8 mouse cellular contexts compared by ENCODE assay signal in genomic region chr1:59603893-59604292, GRCm38 (mm10).
DNase-seq lines count a peak whose midpoint lies in the region; ATAC-seq and TF ChIP-seq lines count a peak whose summit lies in the region.

No protein-coding gene starts in this region.

- peaks cover 16% of the 10 kb centered on the region for H3K4me1 ChIP-seq in limb, embryonic 10.5 days
- no peaks in the 10 kb centered on the region for H3K4me1 ChIP-seq in neural tube, embryonic 11.5 days (ENCODE audit: control insufficient read depth, insufficient read depth, low read length)

- ATAC-seq in CD4-positive, CD25-positive, alpha-beta regulatory T cell, adult 4 months, result no peak
- ATAC-seq in neural tube, embryonic 11.5 days (ENCODE audit: insufficient read depth, low FRiP score, low TSS enrichment), result peak; percentile 50; the same call in 1 of the 2 replicates
- no peak for ATAC-seq in frontal cortex, adult (ENCODE audit: low TSS enrichment)

- H3K9me3 ChIP-seq in limb, embryonic 10.5 days (replicated peaks), result no peaks in the 10 kb centered on the region
- no peaks in the 10 kb centered on the region for H3K9me3 ChIP-seq in neural tube, embryonic 11.5 days (ENCODE audit: control insufficient read depth, low read length)

- H3K4me2 ChIP-seq in neural tube, embryonic 11.5 days (ENCODE audit: low read depth), result no peak overlapping the region

- H3K27me3 ChIP-seq in limb, embryonic 10.5 days (ENCODE audit: low read depth, poor library complexity, severe bottlenecking), result 0 out of 2 replicates have a peak, but pooled peaks cover 3% of the 10 kb centered on the region
- no peaks in the 10 kb centered on the region for H3K27me3 ChIP-seq in neural tube, embryonic 11.5 days (ENCODE audit: control insufficient read depth, insufficient read depth, low read length)

- intact Hi-C loops in left cerebral cortex, postnatal 25 days (cut with DNase I), result no loop called here

- H3K36me3 ChIP-seq in limb, embryonic 10.5 days, result no peaks in the 10 kb centered on the region
- H3K36me3 ChIP-seq in neural tube, embryonic 11.5 days (ENCODE audit: control insufficient read depth, insufficient read depth, low read length), result no peaks in the 10 kb centered on the region

- WGBS in limb, embryonic 10.5 days, result 23% methylated on average over 11 of the region's 11 CpGs
- 15% methylated on average over 11 of the region's 11 CpGs for WGBS in neural tube, embryonic 11.5 days

- DNase-seq in CD4-positive, CD25-positive, alpha-beta regulatory T cell, adult 2 months (ENCODE audit: low read depth, low spot score), result peak; percentile 45
- no peak for DNase-seq in layer of hippocampus, adult 2 months (ENCODE audit: low spot score in 2 of 2)
- DNase-seq in layer of hippocampus, adult 9-10 months (ENCODE audit: low spot score), result no peak
- peak; percentile 68 for DNase-seq in limb, embryonic 10.5 days (ENCODE audit: low spot score)
- DNase-seq in neural tube, embryonic 11.5 days (ENCODE audit: low spot score), result peak; percentile 73
- no peak for DNase-seq in left cerebral cortex, postnatal 25 days (ENCODE audit: low spot score in 2 of 2)

- no peak overlapping the region for H3K4me3 ChIP-seq in layer of hippocampus, adult 2 months
- 0 out of 2 replicates have a peak overlapping the region, but pooled peaks have one; percentile 6 for H3K4me3 ChIP-seq in limb, embryonic 10.5 days
- no peak overlapping the region for H3K4me3 ChIP-seq in neural tube, embryonic 11.5 days (ENCODE audit: low read depth, low read length)

- peak overlapping the region; percentile 65; the same call in 1 of the 2 replicates for H3K27ac ChIP-seq in layer of hippocampus, adult 2 months
- H3K27ac ChIP-seq in limb, embryonic 10.5 days, result peak overlapping the region; percentile 50; the same call in 1 of the 2 replicates
- H3K27ac ChIP-seq in neural tube, embryonic 11.5 days (ENCODE audit: low read depth, low read length), result no peak overlapping the region

- peak; percentile 58 for TF ChIP-seq CTCF in layer of hippocampus, adult 2 months (conservative IDR thresholded peaks at IDR 0.05)

- H3K9ac ChIP-seq in neural tube, embryonic 11.5 days (ENCODE audit: low read length), result no peak overlapping the region

Comparison
In these comparisons a context has a peak if more than half of its experiments do, and no peak if none do; other contexts are left out.
1. DNase-seq: peak in CD4-positive, CD25-positive, alpha-beta regulatory T cell, adult 2 months (single experiment), limb, embryonic 10.5 days (single experiment) and neural tube, embryonic 11.5 days (single experiment); none in layer of hippocampus, adult 2 months (0 of 2), layer of hippocampus, adult 9-10 months (single experiment) and left cerebral cortex, postnatal 25 days (0 of 2).